ENCODE assay signal across 13 mouse cellular contexts in the genomic region with DNA sequence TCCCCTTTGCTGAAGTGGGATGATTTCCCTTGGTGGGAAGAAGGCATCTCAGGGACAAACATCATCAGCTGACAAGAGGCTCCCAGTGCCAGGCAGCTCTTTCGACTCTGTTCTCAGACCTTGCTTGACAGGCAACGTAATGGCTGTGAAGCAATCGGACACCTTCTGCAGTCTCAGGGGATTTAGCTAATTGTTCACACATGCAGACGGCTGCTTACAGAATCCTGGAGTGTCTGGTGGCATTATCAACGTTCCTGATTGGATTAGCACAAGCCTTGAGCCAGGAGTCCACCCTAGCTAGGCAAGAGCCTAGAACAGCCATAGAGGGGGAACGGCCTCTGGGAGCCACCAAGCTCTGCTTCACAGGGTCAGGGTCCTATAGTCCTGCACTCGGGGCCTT. TPM values are rescaled to one million over a fixed set of nuclear protein-coding genes. Genes with fewer than 3 reads are reported as not detected.
DNase-seq lines count a peak whose midpoint lies in the region; ATAC-seq and TF ChIP-seq lines count a peak whose summit lies in the region.
"Had no signal": no experiment of that assay in that cellular context is flagged by ENCODE, and none has a peak within 500 bp of the region (broad histone marks: within the 10 kb centered on the region; RNA-seq: fewer than 3 reads in every experiment).

No protein-coding gene starts in this region.

- no peak overlapping the region for H3K9ac ChIP-seq in heart, embryonic 11.5 days (ENCODE audit: low read depth, low read length)
- no peak overlapping the region for H3K9ac ChIP-seq in lung, postnatal 0 days (replicated peaks; ENCODE audit: low read depth)
- no peak overlapping the region; the same call in 1 of the 2 replicates for H3K9ac ChIP-seq in embryonic facial prominence, embryonic 14.5 days (ENCODE audit: low read depth, low read length)
- no peak overlapping the region for H3K9ac ChIP-seq in stomach, embryonic 16.5 days (ENCODE audit: low read length)
- H3K9ac ChIP-seq: liver, embryonic 15.5 days had no signal

- 30% methylated on average over 7 of the region's 7 CpGs for WGBS in heart, embryonic 11.5 days (ENCODE audit: insufficient replicate concordance)
- 65% methylated on average over 7 of the region's 7 CpGs for WGBS in lung, postnatal 0 days
- WGBS in embryonic facial prominence, embryonic 14.5 days, result 17% methylated on average over 7 of the region's 7 CpGs
- 71% methylated on average over 7 of the region's 7 CpGs for WGBS in stomach, embryonic 16.5 days
- WGBS in thymus, adult 2 months, result 95% methylated on average over 7 of the region's 7 CpGs

- no peak for TF ChIP-seq CTCF in lung, postnatal 0 days (IDR thresholded peaks at IDR 0.05)
- no peak for TF ChIP-seq CTCF in thymus, adult 2 months (IDR thresholded peaks at IDR 0.05; ENCODE audit: borderline replicate concordance, control insufficient read depth, extremely low read depth, insufficient read depth, low read length, poor library complexity)

- no peak for TF ChIP-seq POLR2A in thymus, adult 2 months (IDR thresholded peaks at IDR 0.05; ENCODE audit: control insufficient read depth, extremely low read depth, insufficient read depth, low read length, poor library complexity)

- H3K27me3 ChIP-seq in heart, embryonic 11.5 days (ENCODE audit: control insufficient read depth, insufficient read depth, low read length), result no peaks in the 10 kb centered on the region
- H3K27me3 ChIP-seq in lung, postnatal 0 days (replicated peaks; ENCODE audit: insufficient read depth, low read length), result no peaks in the 10 kb centered on the region
- H3K27me3 ChIP-seq in embryonic facial prominence, embryonic 14.5 days (replicated peaks; ENCODE audit: control insufficient read depth, insufficient read depth, low read length), result no peaks in the 10 kb centered on the region
- H3K27me3 ChIP-seq in stomach, embryonic 16.5 days (ENCODE audit: control insufficient read depth, insufficient read depth, low read length), result no peaks in the 10 kb centered on the region
- no peaks in the 10 kb centered on the region for H3K27me3 ChIP-seq in thymus, adult 2 months (ENCODE audit: control insufficient read depth, insufficient read depth, low read length)
- H3K27me3 ChIP-seq: liver, embryonic 15.5 days had no signal

- H3K27ac ChIP-seq in heart, embryonic 11.5 days (ENCODE audit: low read depth, low read length), result peak overlapping the region; percentile 36; the same call in 1 of the 2 replicates
- peak overlapping the region; percentile 26; the same call in 1 of the 2 replicates for H3K27ac ChIP-seq in lung, postnatal 0 days (ENCODE audit: low read length)
- peak overlapping the region; percentile 71 for H3K27ac ChIP-seq in embryonic facial prominence, embryonic 14.5 days (replicated peaks; ENCODE audit: low read depth, low read length)
- H3K27ac ChIP-seq in stomach, embryonic 16.5 days (ENCODE audit: low read length), result peak overlapping the region; percentile 66; the same call in 1 of the 2 replicates
- no peak overlapping the region for H3K27ac ChIP-seq in thymus, adult 2 months (ENCODE audit: control insufficient read depth, insufficient read depth, low read length)
- H3K27ac ChIP-seq: liver, embryonic 15.5 days had no signal

- TF ChIP-seq EP300 in lung, postnatal 0 days (IDR thresholded peaks at IDR 0.05), result no peak

- no peak for DNase-seq in heart, postnatal 10 days
- DNase-seq in lung, postnatal 0 days (ENCODE audit: low spot score), result no peak
- DNase-seq in lung, postnatal 36 days, result no peak
- DNase-seq in embryonic facial prominence, embryonic 14.5 days (ENCODE audit: low spot score), result peak; percentile 82
- DNase-seq in thymus, adult 2 months, result no peak
- DNase-seq in lung, postnatal 10 days, result no peak
- DNase-seq: cerebellum, adult 9-10 months; kidney, adult 8-10 months; right cerebral cortex, postnatal 25 days; thymus, postnatal 4 days had no signal

- no peak overlapping the region for H3K4me3 ChIP-seq in heart, embryonic 11.5 days (ENCODE audit: low read depth, low read length)
- H3K4me3 ChIP-seq in lung, postnatal 0 days (ENCODE audit: low read depth, low read length), result no peak overlapping the region
- H3K4me3 ChIP-seq in embryonic facial prominence, embryonic 14.5 days (ENCODE audit: low read depth, low read length), result no peak overlapping the region
- no peak overlapping the region for H3K4me3 ChIP-seq in stomach, embryonic 16.5 days (replicated peaks; ENCODE audit: low read length)
- no peak overlapping the region for H3K4me3 ChIP-seq in thymus, adult 2 months (ENCODE audit: control insufficient read depth, insufficient read depth, low read length)
- H3K4me3 ChIP-seq: liver, embryonic 15.5 days had no signal

- H3K9me3 ChIP-seq in heart, embryonic 11.5 days (replicated peaks; ENCODE audit: control insufficient read depth, low read length), result no peaks in the 10 kb centered on the region
- no peaks in the 10 kb centered on the region for H3K9me3 ChIP-seq in lung, postnatal 0 days (ENCODE audit: low read length)
- no peaks in the 10 kb centered on the region for H3K9me3 ChIP-seq in embryonic facial prominence, embryonic 14.5 days (ENCODE audit: control insufficient read depth, low read length)
- no peaks in the 10 kb centered on the region for H3K9me3 ChIP-seq in stomach, embryonic 16.5 days (replicated peaks; ENCODE audit: control insufficient read depth, low read length)
- H3K9me3 ChIP-seq: liver, embryonic 15.5 days had no signal

- no peaks in the 10 kb centered on the region for H3K36me3 ChIP-seq in heart, embryonic 11.5 days (ENCODE audit: control insufficient read depth, insufficient read depth, low read length)
- H3K36me3 ChIP-seq in lung, postnatal 0 days (ENCODE audit: insufficient read depth, low read length), result peaks cover 27% of the 10 kb centered on the region; the same call in 1 of the 2 replicates
- H3K36me3 ChIP-seq in embryonic facial prominence, embryonic 14.5 days (ENCODE audit: control insufficient read depth, insufficient read depth, low read length), result peaks cover 11% of the 10 kb centered on the region; the same call in 1 of the 2 replicates
- 0 out of 2 replicates have a peak, but pooled peaks cover 3% of the 10 kb centered on the region for H3K36me3 ChIP-seq in stomach, embryonic 16.5 days (ENCODE audit: control insufficient read depth, insufficient read depth, low read length)
- H3K36me3 ChIP-seq in thymus, adult 2 months (ENCODE audit: control insufficient read depth, insufficient read depth, low read length), result peaks cover 93% of the 10 kb centered on the region

- intact Hi-C loops in heart, postnatal 10 days (cut with DNase I), result no loop called here

- no peak for ATAC-seq in heart, embryonic 11.5 days (replicated peaks; ENCODE audit: insufficient number of reproducible peaks, low FRiP score, low TSS enrichment)
- no peak for ATAC-seq in lung, postnatal 0 days
- ATAC-seq in embryonic facial prominence, embryonic 14.5 days (ENCODE audit: low read depth), result peak; percentile 68
- ATAC-seq in stomach, embryonic 16.5 days (ENCODE audit: insufficient read depth, low FRiP score), result no peak

- H3K4me1 ChIP-seq in heart, embryonic 11.5 days (ENCODE audit: control insufficient read depth, insufficient read depth, low read length), result peaks cover 27% of the 10 kb centered on the region
- H3K4me1 ChIP-seq in lung, postnatal 0 days (ENCODE audit: insufficient read depth, low read depth, low read length), result peaks cover 5% of the 10 kb centered on the region; the same call in 1 of the 2 replicates
- peaks cover 17% of the 10 kb centered on the region for H3K4me1 ChIP-seq in embryonic facial prominence, embryonic 14.5 days (ENCODE audit: control insufficient read depth, insufficient read depth, low read length)
- H3K4me1 ChIP-seq in stomach, embryonic 16.5 days (ENCODE audit: control insufficient read depth, insufficient read depth, low read length), result peaks cover 23% of the 10 kb centered on the region
- H3K4me1 ChIP-seq in thymus, adult 2 months (replicated peaks; ENCODE audit: control insufficient read depth, insufficient read depth, low read length), result peaks cover 20% of the 10 kb centered on the region
- H3K4me1 ChIP-seq: liver, embryonic 15.5 days had no signal

- H3K4me2 ChIP-seq in heart, embryonic 11.5 days, result no peak overlapping the region
- H3K4me2 ChIP-seq in lung, postnatal 0 days (replicated peaks; ENCODE audit: low read depth, low read length), result no peak overlapping the region
- no peak overlapping the region for H3K4me2 ChIP-seq in embryonic facial prominence, embryonic 14.5 days (ENCODE audit: low read depth, low read length)
- H3K4me2 ChIP-seq in stomach, embryonic 16.5 days (ENCODE audit: low read depth, low read length), result no peak overlapping the region
- H3K4me2 ChIP-seq: liver, embryonic 15.5 days had no signal

RNA-seq across cellular contexts. Expression of gene Ezr, which starts 30.2 kb away (rescaled TPM):
- 89.2 and 109 TPM in 2 replicates for polyA plus RNA-seq in heart, embryonic 11.5 days (2014; fragmentation: Nextera tagmentation; extraction: Ambion mirVana)
- total RNA-seq in heart, postnatal 10 days (2021), result 10 to 100 TPM; 68.1 to 83.6 TPM
- polyA plus RNA-seq in lung, postnatal 0 days (2015; fragmentation: Nextera tagmentation; extraction: Ambion mirVana), result 275 and 288 TPM in 2 replicates
- 57.8 and 59.1 TPM in 2 replicates for polyA plus RNA-seq in embryonic facial prominence, embryonic 14.5 days (2014; fragmentation: Nextera tagmentation; extraction: Ambion mirVana)
- polyA plus RNA-seq in stomach, embryonic 16.5 days (2015; fragmentation: Nextera tagmentation; extraction: Ambion mirVana), result 266 and 335 TPM in 2 replicates
- polyA plus RNA-seq in thymus, adult 2 months (2012; rRNA removed), result 149 and 189 TPM in 2 replicates
